Mouse (Mus musculus): ENCODE data around the gene Nfil3.

- TF ChIP-seq TAL1 (IDR thresholded peaks at IDR 0.05; ENCODE audit: low read length) (no peak), GATA1 (IDR thresholded peaks at IDR 0.05; ENCODE audit: low read length) (no peak)
Observed at GRCm38 (mm10) chr13:53024285-53024684, 43.4 kb upstream of the Nfil3 start.

Data from erythroblast, embryonic 14.5 days (primary cell).